Mouse (Mus musculus) liver, embryonic 11.5 days (tissue): ENCODE data around the gene Psma6. TPM values are rescaled to one million over a fixed set of nuclear protein-coding genes. Genes with fewer than 3 reads are reported as not detected.

Experiments
- ATAC-seq: fragments of 200-750 bp; cut with Nextera tagmentation; replicated peaks from 2 replicates; pipeline ENCODE4 v1.8.0; 2017; ENCODE audit warnings: moderate number of reproducible peaks, mild to moderate bottlenecking, moderate TSS enrichment, moderate library complexity; ENCODE audit not compliant: low FRiP score
- DNase-seq: peaks from one replicate; pipeline ENCODE4 v3.0.0-alpha.2; 2017; ENCODE audit warnings: low spot score
- H3K27ac ChIP-seq: fragments of 300-500 bp; sonication (generic); 2 replicates; pipeline ENCODE4 v1.5.1; 2014; ENCODE audit warnings: mild to moderate bottlenecking, low read depth, low read length, control low read depth
- H3K27me3 ChIP-seq: fragments of 300-500 bp; sonication (generic); replicated peaks from 2 replicates; pipeline ENCODE4 v1.6.1; 2014; ENCODE audit warnings: low read length, mixed read lengths; ENCODE audit not compliant: control insufficient read depth, insufficient read depth
- H3K36me3 ChIP-seq: fragments of 300-500 bp; sonication (generic); 2 replicates; pipeline ENCODE4 v1.6.1; 2014; ENCODE audit warnings: mild to moderate bottlenecking, low read length, moderate library complexity, mixed read lengths; ENCODE audit not compliant: control insufficient read depth, insufficient read depth
- H3K4me1 ChIP-seq: fragments of 300-500 bp; sonication (generic); replicated peaks from 2 replicates; pipeline ENCODE4 v1.6.1; 2014; ENCODE audit warnings: low read length, mixed read lengths; ENCODE audit not compliant: control insufficient read depth, insufficient read depth
- H3K4me2 ChIP-seq: fragments of 300-500 bp; sonication (generic); 2 replicates; pipeline ENCODE4 v1.6.1; 2014; ENCODE audit warnings: mild to moderate bottlenecking, control low read depth, moderate library complexity
- H3K4me3 ChIP-seq: fragments of 300-500 bp; sonication (generic); 2 replicates; pipeline ENCODE4 v1.5.1; 2014; ENCODE audit warnings: low read depth, low read length, control low read depth
- H3K9ac ChIP-seq: fragments of 300-500 bp; sonication (generic); 2 replicates; pipeline ENCODE4 v1.6.1; 2014; ENCODE audit warnings: low read depth, low read length, control low read depth
- H3K9me3 ChIP-seq: fragments of 300-500 bp; sonication (generic); 2 replicates; pipeline ENCODE4 v1.6.1; 2016; ENCODE audit warnings: low read length, inconsistent platforms, mixed read lengths; ENCODE audit not compliant: control insufficient read depth
- WGBS: fragments of 180-500 bp; shearing (Covaris S2); extraction: QIAGEN DNeasy Blood & Tissue Kit; methylation state at CpG from one replicate; pipeline ENCODE4 v1.1.7; 2014; 5-methylcytosine and 5-hydroxymethylcytosine counted together
- polyA plus RNA-seq: library from polyadenylated mRNA; unstranded; fragments of >200 nt; fragmentation: Nextera tagmentation; extraction: Ambion mirVana; gene quantifications from 2 replicates; pipeline ENCODE4 v1.2.1, GENCODE M21; 2014

Psma6 gene
- polyA plus RNA-seq, 1 experiment from 2014 or later = 410 TPM

DNA sequence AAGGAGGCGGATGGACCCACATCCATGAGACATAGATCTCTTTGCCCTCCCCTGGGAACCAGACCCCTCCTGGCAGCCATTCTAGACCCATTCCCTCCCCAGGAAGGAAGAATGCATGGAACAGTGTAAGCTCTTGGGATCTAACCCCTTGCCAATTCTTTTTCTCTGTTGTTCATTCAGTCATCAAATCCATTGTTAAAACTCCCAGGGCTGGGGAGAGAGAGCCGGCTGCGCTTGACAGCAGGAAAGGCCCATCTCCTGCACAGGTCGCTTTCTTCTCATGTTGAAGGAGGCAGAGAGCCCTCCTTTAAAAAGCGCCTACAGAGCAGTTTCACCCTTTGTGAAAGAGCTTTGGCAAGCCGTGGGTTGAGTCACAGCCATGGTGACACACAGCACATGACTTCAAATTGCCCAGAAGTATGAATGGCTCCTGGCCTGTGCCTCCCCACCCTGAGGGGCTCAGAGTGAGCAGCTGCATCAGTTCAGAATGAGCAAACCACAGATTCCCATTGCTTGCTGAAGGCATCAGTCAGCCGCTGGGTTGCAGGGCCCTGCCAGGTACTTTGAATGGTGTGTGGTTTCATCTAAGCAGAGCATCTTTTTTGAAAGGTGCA, 82.2 kb downstream of the Psma6 start:
- Histone ChIP-seq H3K4me3 (no peak overlapping the region), H3K27ac (no peak overlapping the region), H3K9me3 (no peaks in the 10 kb centered on the region), H3K4me1 (peaks cover 9% of the 10 kb centered on the region; the same call in 1 of the 2 replicates), H3K9ac (no peak overlapping the region), H3K36me3 (no peaks in the 10 kb centered on the region), H3K4me2 (no peak overlapping the region), H3K27me3 (no peaks in the 10 kb centered on the region)
- ATAC-seq (no peak), DNase-seq (no peak)
- WGBS = 72% methylated on average over 7 of the region's 7 CpGs

DNA sequence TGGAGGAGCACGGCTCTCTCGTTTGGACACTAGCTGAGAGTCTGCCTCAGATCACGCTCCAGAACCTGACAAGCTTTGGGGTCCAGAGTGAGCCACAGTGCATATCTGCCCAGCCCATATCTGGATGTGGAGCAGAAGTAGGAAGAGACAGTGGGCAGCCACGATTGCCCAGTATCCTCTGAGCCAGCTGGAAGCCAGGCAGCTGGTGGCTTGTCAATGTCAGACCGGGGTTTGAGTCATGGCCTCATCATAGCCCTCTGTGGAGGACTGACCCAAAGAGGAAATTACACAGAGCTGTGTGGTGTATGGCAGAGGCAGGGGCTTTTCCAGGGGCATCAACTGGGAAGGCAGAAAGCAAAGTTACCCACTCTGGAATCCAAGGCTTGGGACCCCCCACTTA, 82.8 kb downstream of the Psma6 start:
- Histone ChIP-seq H3K9me3 (no peaks in the 10 kb centered on the region), H3K36me3 (no peaks in the 10 kb centered on the region), H3K4me3 (no peak overlapping the region), H3K27me3 (no peaks in the 10 kb centered on the region), H3K4me1 (peaks cover 9% of the 10 kb centered on the region; the same call in 1 of the 2 replicates), H3K4me2 (no peak overlapping the region), H3K9ac (no peak overlapping the region), H3K27ac (no peak overlapping the region)
- ATAC-seq (0 out of 2 replicates have a peak, but pooled peaks have one; percentile 29), DNase-seq (no peak)
- 51% methylated on average over 5 of the region's 5 CpGs for WGBS

DNA sequence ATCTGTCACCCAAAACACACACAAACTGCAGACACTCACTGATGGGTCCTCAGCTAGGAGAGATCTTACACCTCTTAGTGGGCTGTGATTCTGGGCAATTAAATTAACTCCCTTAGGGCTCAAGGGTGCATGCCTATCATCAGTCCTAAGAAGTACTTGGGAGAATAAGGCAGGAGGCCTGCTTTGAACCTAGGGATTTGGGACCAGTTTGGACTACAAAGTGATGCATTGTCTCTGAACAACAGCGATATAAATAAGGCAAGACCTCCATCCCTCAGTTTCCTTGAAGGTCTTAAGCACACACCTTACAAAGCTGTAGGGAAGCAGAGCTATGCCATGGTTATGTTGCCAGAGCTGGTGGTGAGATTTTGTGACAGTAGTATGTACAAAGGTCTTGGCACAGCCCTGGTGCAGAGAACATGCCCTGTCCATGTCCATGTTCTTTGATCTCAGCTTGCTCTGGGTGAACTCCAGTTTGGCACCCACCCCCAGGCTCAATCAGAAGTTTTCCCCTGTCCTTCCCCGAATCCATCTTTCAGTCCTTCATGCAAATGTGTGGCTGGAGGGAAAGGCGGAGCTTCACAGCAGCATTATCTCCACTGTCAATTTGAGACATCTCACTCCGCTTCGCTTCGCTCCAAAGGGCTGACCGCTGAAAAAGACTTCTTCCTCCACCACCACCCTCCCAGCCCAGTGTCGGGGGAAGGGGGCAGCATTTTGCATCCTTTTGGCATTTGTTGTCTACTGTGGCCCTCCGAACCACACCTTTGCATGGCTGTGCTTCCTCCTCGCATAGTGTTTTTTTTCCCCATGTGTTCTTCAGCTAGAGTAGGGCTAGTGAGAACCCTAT, 83.5 kb downstream of the Psma6 start:
- Histone ChIP-seq H3K4me2 (no peak overlapping the region), H3K36me3 (no peaks in the 10 kb centered on the region), H3K27ac (no peak overlapping the region), H3K4me3 (no peak overlapping the region), H3K9ac (no peak overlapping the region), H3K9me3 (no peaks in the 10 kb centered on the region), H3K4me1 (peaks cover 9% of the 10 kb centered on the region; the same call in 1 of the 2 replicates), H3K27me3 (no peaks in the 10 kb centered on the region)
- DNase-seq (no peak), ATAC-seq (no peak)
- 28% methylated on average over 10 of the region's 10 CpGs for WGBS

Other genes with a start within 250 kb of the Psma6 start
- 50.2 and 52.0 TPM in 2 replicates for gene Srp54b, start 229.1 kb upstream of the Psma6 start, polyA plus RNA-seq
- 0.27 TPM in 1 of 2 replicates, not detected in the other for gene 1700047I17Rik2, start 184.6 kb upstream of the Psma6 start, polyA plus RNA-seq
- 70.9 and 76.3 TPM in 2 replicates for gene Srp54c, start 154.1 kb upstream of the Psma6 start, polyA plus RNA-seq
- 19.0 and 24.8 TPM in 2 replicates for gene 1110008L16Rik, start 84.6 kb upstream of the Psma6 start, polyA plus RNA-seq
- gene Ppp2r3c, start 81.2 kb upstream of the Psma6 start, polyA plus RNA-seq = 18.9 and 21.7 TPM in 2 replicates
- 25.8 TPM in 2 replicates for gene Nfkbia, start 108.4 kb downstream of the Psma6 start, polyA plus RNA-seq
- gene Aldoart2, start 181.0 kb downstream of the Psma6 start, polyA plus RNA-seq = 0.10 and 0.27 TPM in 2 replicates
- 0.05 TPM in 1 of 2 replicates, not detected in the other for gene Insm2, start 215.2 kb downstream of the Psma6 start, polyA plus RNA-seq